Mouse (Mus musculus) hindbrain, embryonic 15.5 days (tissue): Measurements from ENCODE around the gene Rps16. TPM values are rescaled to one million over a fixed set of nuclear protein-coding genes. Genes with fewer than 3 reads are reported as not detected.

Experiments used
- ATAC-seq: fragments of 200-750 bp; cut with Nextera tagmentation; 2 replicates; pipeline ENCODE4 v1.8.0; 2017; ENCODE audit warnings: low read depth, moderate number of reproducible peaks, moderate TSS enrichment; ENCODE audit not compliant: low FRiP score
- H3K27ac ChIP-seq: fragments of 300-500 bp; sonication (generic); replicated peaks from 2 replicates; pipeline ENCODE4 v1.5.1; 2015; ENCODE audit warnings: mild to moderate bottlenecking, inconsistent platforms
- H3K27me3 ChIP-seq: fragments of 300-500 bp; sonication (generic); 2 replicates; pipeline ENCODE4 v1.6.1; 2015; ENCODE audit warnings: control low read depth, inconsistent platforms
- H3K36me3 ChIP-seq: fragments of 300-500 bp; sonication (generic); 2 replicates; pipeline ENCODE4 v1.6.1; 2015; ENCODE audit warnings: control low read depth, inconsistent platforms
- H3K4me1 ChIP-seq: fragments of 300-500 bp; sonication (generic); replicated peaks from 2 replicates; pipeline ENCODE4 v1.6.1; 2015; ENCODE audit warnings: control low read depth, inconsistent platforms
- H3K4me2 ChIP-seq: fragments of 300-500 bp; sonication (generic); 2 replicates; pipeline ENCODE4 v1.6.1; 2015; ENCODE audit warnings: moderate library complexity, mild to moderate bottlenecking, inconsistent platforms
- H3K4me3 ChIP-seq: fragments of 300-500 bp; sonication (generic); 2 replicates; pipeline ENCODE4 v1.5.1; 2015; ENCODE audit warnings: mild to moderate bottlenecking, inconsistent platforms
- H3K9ac ChIP-seq: fragments of 300-500 bp; sonication (generic); 2 replicates; pipeline ENCODE4 v1.6.1; 2015; ENCODE audit warnings: inconsistent platforms
- H3K9me3 ChIP-seq: fragments of 300-500 bp; sonication (generic); 2 replicates; pipeline ENCODE4 v1.6.1; 2016; ENCODE audit warnings: control low read depth, inconsistent platforms
- whole genome bisulfite sequencing: fragments of 180-500 bp; shearing (Covaris S2); methylation state at CpG from one replicate; pipeline ENCODE4 v1.1.7; 2015; 5-methylcytosine and 5-hydroxymethylcytosine counted together
- polyA plus RNA-seq: library from polyadenylated mRNA; unstranded; fragments of >200 nt; fragmentation: Nextera tagmentation; extraction: Ambion mirVana; gene quantifications from 2 replicates; pipeline ENCODE4 v1.2.1, GENCODE M21; 2015

Gene Rps16
- polyA plus RNA-seq, result 444 and 501 TPM in 2 replicates

DNA sequence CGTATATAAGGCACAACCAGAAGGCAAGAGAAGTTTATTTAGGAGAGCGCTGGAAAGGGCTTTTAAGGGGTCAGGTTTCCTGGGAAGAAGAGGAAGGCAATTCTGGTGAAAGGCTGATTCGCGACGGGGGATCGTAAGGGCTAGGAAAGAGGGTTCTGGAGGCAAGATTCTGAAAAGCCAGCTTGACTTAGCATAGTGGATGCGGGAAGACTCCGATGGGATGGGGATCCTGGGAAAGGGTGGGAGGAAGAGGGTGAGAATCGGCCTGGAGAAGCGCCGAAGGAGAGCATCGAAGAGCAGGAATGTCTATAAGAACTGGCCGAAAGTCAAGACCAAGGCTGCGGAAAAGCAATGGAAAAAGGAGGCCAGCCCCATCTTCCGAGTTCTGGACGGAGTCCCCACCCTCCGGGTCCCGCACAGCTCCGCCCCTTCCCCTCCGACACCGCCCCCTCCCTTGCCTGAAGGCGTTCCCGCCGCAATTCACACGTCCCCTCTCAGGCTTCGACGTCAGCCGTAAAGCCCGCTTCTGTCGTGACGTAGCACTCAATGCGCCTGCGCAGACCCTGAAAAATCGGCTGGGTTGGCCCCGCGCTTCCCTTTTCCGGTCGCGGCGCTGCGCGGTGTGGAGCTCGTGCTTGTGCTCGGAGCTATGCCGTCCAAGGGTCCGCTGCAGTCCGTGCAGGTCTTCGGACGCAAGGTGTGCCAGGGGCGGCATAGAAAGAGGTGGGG lies at the start of gene Rps16:
TSS of gene Rps16 (plus strand) at position 498 of the 729 bp plus-strand sequence.
- Histone ChIP-seq H3K9me3 (no peaks in the 10 kb centered on the region), H3K4me3 (peak within 1 kb of the TSS; percentile 87), H3K4me1 (peaks cover 21% of the 10 kb centered on the region), H3K4me2 (peak within 1 kb of the TSS; percentile 89), H3K36me3 (peaks cover 23% of the 10 kb centered on the region), H3K27ac (peak within 1 kb of the TSS; percentile 93), H3K27me3 (no peaks in the 10 kb centered on the region), H3K9ac (peak within 1 kb of the TSS; percentile 93)
- ATAC-seq, result peak; percentile 95
- WGBS, result under 1% methylated on average over 50 of the region's 50 CpGs

GRCm38 (mm10) chr7:28301616-28302433 lies 48.6 kb upstream of the Rps16 start, which contains the start of gene Dll3:
TSS of gene Dll3 (minus strand) at chr7:28302238.
- Histone ChIP-seq H3K4me2 (peak within 1 kb of the TSS; percentile 80), H3K4me3 (peak within 1 kb of the TSS; percentile 44), H3K9ac (peak within 1 kb of the TSS; percentile 60), H3K36me3 (peaks cover 23% of the 10 kb centered on the region), H3K9me3 (no peaks in the 10 kb centered on the region), H3K4me1 (peaks cover 24% of the 10 kb centered on the region), H3K27ac (peak within 1 kb of the TSS; percentile 21), H3K27me3 (no peaks in the 10 kb centered on the region)
- under 1% methylated on average over 30 of the region's 30 CpGs for WGBS
- peak; percentile 68 for ATAC-seq

GRCm38 (mm10) chr7:28305641-28306040 lies 44.8 kb upstream of the Rps16 start:
- Histone ChIP-seq H3K4me1 (peaks cover 19% of the 10 kb centered on the region), H3K4me3 (no peak overlapping the region), H3K36me3 (peaks cover 36% of the 10 kb centered on the region), H3K9ac (no peak overlapping the region), H3K27me3 (no peaks in the 10 kb centered on the region), H3K4me2 (no peak overlapping the region), H3K9me3 (no peaks in the 10 kb centered on the region), H3K27ac (no peak overlapping the region)
- no peak for ATAC-seq
- 84% methylated on average over 10 of the region's 10 CpGs for WGBS

DNA sequence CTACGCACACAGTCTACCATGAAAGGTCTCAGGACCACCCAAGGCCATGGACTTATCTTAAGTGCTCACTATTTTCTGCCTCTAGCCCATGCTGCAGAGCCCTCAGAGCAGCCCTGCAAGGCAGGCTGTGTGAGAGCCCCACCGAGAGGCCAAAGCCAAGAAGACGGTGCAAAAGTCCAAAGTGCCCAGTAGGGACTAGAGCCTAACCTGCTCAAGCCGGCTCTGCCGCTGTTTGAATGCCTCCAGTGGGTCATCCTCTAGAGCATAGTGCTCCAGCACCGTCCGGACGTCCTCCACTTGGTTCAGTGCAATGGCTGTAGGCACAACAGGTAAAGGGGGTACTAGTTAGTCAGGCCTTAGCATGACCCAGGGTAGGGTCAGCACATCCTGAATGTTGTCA lies 44.2 kb upstream of the Rps16 start:
- peaks cover 36% of the 10 kb centered on the region for H3K36me3 ChIP-seq
- 94% methylated on average over 8 of the region's 8 CpGs for WGBS
- ATAC-seq, result no peak

GRCm38 (mm10) chr7:28309737-28310136 lies 40.7 kb upstream of the Rps16 start:
- Histone ChIP-seq H3K27me3 (no peaks in the 10 kb centered on the region), H3K36me3 (peaks cover 38% of the 10 kb centered on the region), H3K4me3 (no peak overlapping the region), H3K9me3 (no peaks in the 10 kb centered on the region), H3K27ac (no peak overlapping the region), H3K4me2 (no peak overlapping the region), H3K9ac (no peak overlapping the region), H3K4me1 (peaks cover 18% of the 10 kb centered on the region)
- no peak for ATAC-seq
- WGBS, result 32% methylated on average over 9 of the region's 9 CpGs

More for the DNA sequence above, 44.2 kb upstream of the Rps16 start:
- H3K4me1 ChIP-seq, result peaks cover 23% of the 10 kb centered on the region
- H3K4me2 ChIP-seq, result no peak overlapping the region
- H3K27ac ChIP-seq, result no peak overlapping the region
- H3K4me3 ChIP-seq, result no peak overlapping the region
- no peak overlapping the region for H3K9ac ChIP-seq
- no peaks in the 10 kb centered on the region for H3K9me3 ChIP-seq
- H3K27me3 ChIP-seq, result no peaks in the 10 kb centered on the region

DNA sequence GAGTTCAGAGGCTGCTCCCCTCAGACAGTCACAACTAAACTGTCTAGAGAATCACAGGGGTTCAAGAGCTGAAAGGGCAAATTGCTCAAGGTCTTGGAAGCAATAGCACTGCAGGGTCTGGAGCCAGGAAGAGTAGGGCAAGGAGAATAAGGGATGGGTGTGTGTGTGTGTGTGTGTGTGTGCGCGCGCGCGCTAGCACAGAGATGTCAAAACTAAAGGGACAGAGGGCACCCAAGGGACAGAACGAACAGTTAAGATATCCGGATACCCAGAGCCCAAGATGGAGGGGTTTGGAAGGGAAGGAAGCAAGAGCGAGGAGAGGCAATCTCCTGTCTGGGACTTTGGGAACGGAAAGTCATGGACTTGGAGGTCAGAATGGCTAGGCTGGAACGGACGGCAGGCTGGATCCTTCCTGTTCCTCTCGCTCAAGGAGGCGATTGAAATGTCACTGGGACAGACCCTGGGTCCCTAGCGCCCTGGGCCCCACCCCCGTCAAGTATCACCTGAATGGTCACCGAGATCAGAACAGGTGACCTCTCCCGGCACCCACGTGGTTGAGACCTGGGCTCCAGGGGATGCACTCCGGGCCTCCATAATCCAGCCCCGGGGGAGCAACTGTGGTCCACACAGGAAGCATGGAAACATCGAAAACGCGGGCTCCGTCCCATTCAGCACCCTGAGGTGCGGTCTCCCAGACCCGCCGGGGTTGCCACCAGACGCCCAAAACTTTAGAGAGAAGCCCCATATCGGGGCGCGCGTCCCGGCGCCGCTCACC lies 39.1 kb upstream of the Rps16 start:
- peak overlapping the region; percentile 87 for H3K9ac ChIP-seq
- H3K4me2 ChIP-seq, result peak overlapping the region; percentile 78
- H3K36me3 ChIP-seq, result peaks cover 38% of the 10 kb centered on the region
- peaks cover 18% of the 10 kb centered on the region for H3K4me1 ChIP-seq
- peak overlapping the region; percentile 99 for H3K4me3 ChIP-seq
- H3K27me3 ChIP-seq, result no peaks in the 10 kb centered on the region
- peak overlapping the region; percentile 82 for H3K27ac ChIP-seq
- H3K9me3 ChIP-seq, result no peaks in the 10 kb centered on the region
- ATAC-seq, result peak; percentile 73; the same call in 1 of the 2 replicates
- WGBS, result 6% methylated on average over 35 of the region's 35 CpGs

- H3K36me3 ChIP-seq, result peaks cover 38% of the 10 kb centered on the region
These were observed 38.4 kb upstream of the Rps16 start, which contains the start of gene Timm50 for GRCm38 (mm10) chr7:28311926-28312543. TSS of gene Timm50 (minus strand) at chr7:28312072.

DNA sequence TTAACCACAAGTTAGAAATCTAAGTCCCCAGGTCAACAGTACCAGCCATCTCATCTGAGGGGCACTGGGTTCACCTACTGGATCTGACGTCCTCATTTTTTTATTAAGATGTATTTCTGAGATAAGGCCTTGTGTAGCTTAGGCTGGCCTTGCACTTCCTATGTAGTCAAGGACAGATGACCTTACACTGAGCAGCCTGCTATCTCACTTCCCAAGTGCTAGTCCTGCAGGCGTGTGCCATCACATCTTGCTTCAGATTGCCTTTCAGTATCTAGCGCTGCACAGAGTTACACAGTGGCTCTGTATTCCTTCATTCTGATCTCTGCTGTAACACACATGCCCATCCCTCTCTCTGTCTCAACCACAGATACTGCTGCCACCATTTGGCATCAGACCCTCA lies 32.4 kb upstream of the Rps16 start:
- Histone ChIP-seq H3K4me2 (no peak overlapping the region), H3K9me3 (no peaks in the 10 kb centered on the region), H3K9ac (no peak overlapping the region), H3K4me1 (no peaks in the 10 kb centered on the region), H3K27me3 (no peaks in the 10 kb centered on the region), H3K27ac (no peak overlapping the region), H3K4me3 (no peak overlapping the region), H3K36me3 (peaks cover 86% of the 10 kb centered on the region)
- WGBS, result 92% methylated on average over 3 of the region's 3 CpGs
- ATAC-seq, result no peak

More at GRCm38 (mm10) chr7:28311926-28312543, 38.4 kb upstream of the Rps16 start, which contains the start of gene Timm50:
- ATAC-seq, result peak; percentile 96
- WGBS, result under 1% methylated on average over 45 of the region's 45 CpGs
- Histone ChIP-seq H3K27me3 (no peaks in the 10 kb centered on the region), H3K4me1 (peaks cover 18% of the 10 kb centered on the region), H3K27ac (peak within 1 kb of the TSS; percentile 82), H3K9ac (peak within 1 kb of the TSS; percentile 87), H3K9me3 (no peaks in the 10 kb centered on the region), H3K4me3 (peak within 1 kb of the TSS; percentile 99), H3K4me2 (peak within 1 kb of the TSS; percentile 78)

DNA sequence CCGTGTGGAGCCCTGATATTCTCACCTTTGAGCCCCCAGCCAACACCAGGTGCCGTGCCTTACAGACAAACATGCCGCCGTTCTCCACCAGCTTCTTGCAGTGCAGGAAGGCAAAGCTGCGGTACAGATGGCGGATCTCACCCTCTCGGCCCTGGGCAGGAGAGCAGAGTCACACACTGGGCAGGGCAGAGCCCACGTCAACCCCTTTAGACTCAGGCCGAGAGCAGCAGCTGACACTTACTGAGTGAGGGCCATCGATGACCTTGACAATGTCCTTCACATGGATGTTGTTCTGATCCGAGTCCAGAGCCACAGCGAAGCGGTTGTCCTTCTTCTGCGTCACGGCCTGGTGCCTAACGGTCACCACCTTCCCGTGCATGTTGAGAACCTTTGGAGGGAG lies 31.7 kb upstream of the Rps16 start:
- Histone ChIP-seq H3K36me3 (peaks cover 92% of the 10 kb centered on the region), H3K4me1 (no peaks in the 10 kb centered on the region), H3K27me3 (no peaks in the 10 kb centered on the region), H3K4me3 (no peak overlapping the region), H3K9me3 (no peaks in the 10 kb centered on the region), H3K4me2 (no peak overlapping the region), H3K9ac (no peak overlapping the region), H3K27ac (no peak overlapping the region)
- no peak for ATAC-seq
- WGBS, result 95% methylated on average over 17 of the region's 17 CpGs

- WGBS, result 97% methylated on average over 15 of the region's 15 CpGs
- Histone ChIP-seq H3K9ac (no peak overlapping the region), H3K36me3 (peaks cover 96% of the 10 kb centered on the region), H3K27ac (no peak overlapping the region), H3K27me3 (no peaks in the 10 kb centered on the region), H3K9me3 (no peaks in the 10 kb centered on the region), H3K4me3 (no peak overlapping the region), H3K4me1 (no peaks in the 10 kb centered on the region), H3K4me2 (no peak overlapping the region)
- ATAC-seq, result no peak
These were observed 28.3 kb upstream of the Rps16 start for GRCm38 (mm10) chr7:28321974-28322720.

GRCm38 (mm10) chr7:28325293-28325692 lies 25.2 kb upstream of the Rps16 start:
- 97% methylated on average over 8 of the region's 8 CpGs for WGBS
- Histone ChIP-seq H3K9ac (no peak overlapping the region), H3K27ac (no peak overlapping the region)

More at GRCm38 (mm10) chr7:28325293-28325692, 25.2 kb upstream of the Rps16 start:
- Histone ChIP-seq H3K9me3 (no peaks in the 10 kb centered on the region), H3K4me2 (no peak overlapping the region), H3K27me3 (no peaks in the 10 kb centered on the region), H3K36me3 (peaks cover 90% of the 10 kb centered on the region), H3K4me1 (no peaks in the 10 kb centered on the region), H3K4me3 (no peak overlapping the region)
- ATAC-seq, result no peak
